Mouse (Mus musculus) adipocyte (in vitro differentiated cells): ENCODE data around the gene Zkscan5.
A peak's percentile ranks its signal among the peaks of the same experiment; 100 is the strongest.
"Not testable (repeated sequence)": the region's sequence is repeated elsewhere in the genome, so short reads cannot be mapped to it uniquely, and the experiment has no call there.

Experiments
- DNase-seq: peaks from one replicate; pipeline ENCODE4 v3.0.0-alpha.2; 2016; ENCODE audit warnings: low spot score

The Zkscan5 gene

GRCm38 (mm10) chr5:145213505-145213904 is 9.1 kb downstream of the Zkscan5 start:
- no peak for DNase-seq

GRCm38 (mm10) chr5:145214679-145215078 is 10.3 kb downstream of the Zkscan5 start:
- DNase-seq = no peak

- DNase-seq = no peak
Observed at GRCm38 (mm10) chr5:145217746-145218145, 13.4 kb downstream of the Zkscan5 start.

GRCm38 (mm10) chr5:145218206-145218605 is 13.8 kb downstream of the Zkscan5 start:
- no peak for DNase-seq

- no peak for DNase-seq
Observed at GRCm38 (mm10) chr5:145218671-145219070, 14.3 kb downstream of the Zkscan5 start.

GRCm38 (mm10) chr5:145219981-145220380 is 15.6 kb downstream of the Zkscan5 start:
- no peak for DNase-seq

- no peak for DNase-seq
Observed at GRCm38 (mm10) chr5:145222840-145223239, 18.5 kb downstream of the Zkscan5 start.

- DNase-seq = no peak
Observed at GRCm38 (mm10) chr5:145223395-145223794, 19.0 kb downstream of the Zkscan5 start.

GRCm38 (mm10) chr5:145226453-145226852 is 22.1 kb downstream of the Zkscan5 start:
- no peak for DNase-seq

GRCm38 (mm10) chr5:145229283-145229682 is 24.9 kb downstream of the Zkscan5 start:
- DNase-seq = not testable (repeated sequence)

- no peak for DNase-seq
Observed at GRCm38 (mm10) chr5:145230641-145231040, 26.3 kb downstream of the Zkscan5 start.

GRCm38 (mm10) chr5:145231367-145231871 is 27.1 kb downstream of the Zkscan5 start, which contains the start of gene Zfp655:
Gene Zfp655 (plus strand): TSS chr5:145231715.
- DNase-seq = peak; percentile 99

GRCm38 (mm10) chr5:145231893-145232411 is 27.6 kb downstream of the Zkscan5 start:
- DNase-seq = peak; percentile 62

- DNase-seq = peak; percentile 47
Observed at GRCm38 (mm10) chr5:145234636-145235035, 30.3 kb downstream of the Zkscan5 start.

GRCm38 (mm10) chr5:145249520-145249919 is 45.2 kb downstream of the Zkscan5 start:
- DNase-seq = no peak
